In the genomic region with DNA sequence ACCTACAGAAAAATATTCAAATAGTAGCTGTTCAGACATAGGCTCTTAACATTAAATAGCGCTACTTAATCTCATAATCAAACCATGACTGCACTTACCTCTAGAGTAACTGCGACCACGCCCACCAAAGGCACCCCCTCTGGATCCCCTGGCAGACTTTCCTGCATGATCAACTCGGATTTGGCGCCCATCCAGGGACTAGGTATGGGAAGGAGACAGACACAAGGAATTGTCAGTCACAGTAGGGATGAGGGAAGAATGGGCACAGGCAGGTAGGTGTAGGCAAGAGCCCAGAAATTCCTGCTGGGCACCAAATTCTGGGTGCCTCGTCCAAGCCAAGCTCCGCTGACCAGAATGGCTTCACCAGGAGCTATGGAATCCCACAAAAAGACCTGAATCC, we compare ENCODE assay signal across 8 mouse cellular contexts. TPM values are rescaled to one million over a fixed set of nuclear protein-coding genes. Genes with fewer than 3 reads are reported as not detected.
DNase-seq lines count a peak whose midpoint lies in the region; ATAC-seq lines count a peak whose summit lies in the region.

No protein-coding gene starts in this region.

- peak overlapping the region; percentile 82 for H3K4me2 ChIP-seq in liver, embryonic 11.5 days
- peak overlapping the region; percentile 65 for H3K4me2 ChIP-seq in hindbrain, embryonic 15.5 days
- peak overlapping the region; percentile 70 for H3K4me2 ChIP-seq in midbrain, embryonic 11.5 days

- no peaks in the 10 kb centered on the region for H3K4me1 ChIP-seq in liver, embryonic 11.5 days (replicated peaks; ENCODE audit: control insufficient read depth, insufficient read depth, low read length)
- peaks cover 12% of the 10 kb centered on the region for H3K4me1 ChIP-seq in hindbrain, embryonic 15.5 days (replicated peaks)
- peaks cover 7% of the 10 kb centered on the region for H3K4me1 ChIP-seq in midbrain, embryonic 11.5 days (ENCODE audit: control insufficient read depth, insufficient read depth, low read length)

- ATAC-seq in liver, embryonic 11.5 days (replicated peaks; ENCODE audit: low FRiP score), result no peak
- no peak for ATAC-seq in hindbrain, embryonic 15.5 days (ENCODE audit: low FRiP score, low read depth)
- no peak for ATAC-seq in midbrain, embryonic 11.5 days (ENCODE audit: low FRiP score)
- no peak for ATAC-seq in frontal cortex, adult (ENCODE audit: low TSS enrichment)

- peak overlapping the region; percentile 70 for H3K4me3 ChIP-seq in liver, embryonic 11.5 days (ENCODE audit: low read depth, low read length)
- peak overlapping the region; percentile 66 for H3K4me3 ChIP-seq in hindbrain, embryonic 15.5 days
- H3K4me3 ChIP-seq in midbrain, embryonic 11.5 days (ENCODE audit: low read depth, low read length), result peak overlapping the region; percentile 57

- no peak for DNase-seq in liver, embryonic 11.5 days (ENCODE audit: low spot score)
- no peak for DNase-seq in liver
- DNase-seq in cerebellum, postnatal 25 days, result peak; percentile 25 to 50
- DNase-seq in midbrain, embryonic 11.5 days (ENCODE audit: low spot score, missing footprints), result no peak
- DNase-seq in embryo, embryonic 10.5 days (ENCODE audit: low spot score), result no peak
- DNase-seq in retina, embryonic 14.5 days (ENCODE audit: low spot score), result no peak

- 64% methylated on average over 7 of the region's 7 CpGs for WGBS in liver, embryonic 11.5 days
- 79% methylated on average over 7 of the region's 7 CpGs for WGBS in hindbrain, embryonic 15.5 days
- 75% methylated on average over 7 of the region's 7 CpGs for WGBS in midbrain, embryonic 11.5 days

- no peaks in the 10 kb centered on the region for H3K9me3 ChIP-seq in liver, embryonic 11.5 days (ENCODE audit: control insufficient read depth, low read length)
- H3K9me3 ChIP-seq in hindbrain, embryonic 15.5 days, result no peaks in the 10 kb centered on the region
- no peaks in the 10 kb centered on the region for H3K9me3 ChIP-seq in midbrain, embryonic 11.5 days (ENCODE audit: control insufficient read depth, low read length)

- H3K36me3 ChIP-seq in liver, embryonic 11.5 days (ENCODE audit: control insufficient read depth, insufficient read depth, low read length), result peaks cover 23% of the 10 kb centered on the region
- peaks cover 20% of the 10 kb centered on the region for H3K36me3 ChIP-seq in hindbrain, embryonic 15.5 days
- peaks cover 8% of the 10 kb centered on the region for H3K36me3 ChIP-seq in midbrain, embryonic 11.5 days (ENCODE audit: control insufficient read depth, insufficient read depth, low read length)

- peak overlapping the region; percentile 90 for H3K9ac ChIP-seq in liver, embryonic 11.5 days (ENCODE audit: low read depth, low read length)
- no peak overlapping the region for H3K9ac ChIP-seq in hindbrain, embryonic 15.5 days
- H3K9ac ChIP-seq in midbrain, embryonic 11.5 days (ENCODE audit: low read length), result peak overlapping the region; percentile 92; the same call in 1 of the 2 replicates

- H3K27ac ChIP-seq in liver, embryonic 11.5 days (ENCODE audit: low read depth, low read length), result peak overlapping the region; percentile 96
- H3K27ac ChIP-seq in hindbrain, embryonic 15.5 days (replicated peaks), result no peak overlapping the region
- H3K27ac ChIP-seq in midbrain, embryonic 11.5 days (ENCODE audit: low read depth, low read length), result no peak overlapping the region

- H3K27me3 ChIP-seq in liver, embryonic 11.5 days (replicated peaks; ENCODE audit: control insufficient read depth, insufficient read depth, low read length), result no peaks in the 10 kb centered on the region
- H3K27me3 ChIP-seq in hindbrain, embryonic 15.5 days, result no peaks in the 10 kb centered on the region
- no peaks in the 10 kb centered on the region for H3K27me3 ChIP-seq in midbrain, embryonic 11.5 days (ENCODE audit: control insufficient read depth, insufficient read depth, low read length)

RNA-seq across cellular contexts. Expression of a gene that starts 1.9 kb away (rescaled TPM):
- polyA plus RNA-seq in liver, embryonic 11.5 days (2014; fragmentation: Nextera tagmentation; extraction: Ambion mirVana), result 469 and 471 TPM in 2 replicates
- polyA plus RNA-seq in hindbrain, embryonic 15.5 days (2015; fragmentation: Nextera tagmentation; extraction: Ambion mirVana), result 289 and 303 TPM in 2 replicates
- polyA plus RNA-seq in midbrain, embryonic 11.5 days (2014; fragmentation: Nextera tagmentation; extraction: Ambion mirVana), result 439 and 458 TPM in 2 replicates

RNA-seq across cellular contexts. Expression of a gene that starts 11.1 kb away (rescaled TPM):
- polyA plus RNA-seq in liver, embryonic 11.5 days (2014; fragmentation: Nextera tagmentation; extraction: Ambion mirVana), result 15.9 and 17.7 TPM in 2 replicates
- 60.2 and 65.5 TPM in 2 replicates for polyA plus RNA-seq in hindbrain, embryonic 15.5 days (2015; fragmentation: Nextera tagmentation; extraction: Ambion mirVana)
- 21.9 and 23.4 TPM in 2 replicates for polyA plus RNA-seq in midbrain, embryonic 11.5 days (2014; fragmentation: Nextera tagmentation; extraction: Ambion mirVana)

RNA-seq across cellular contexts. Expression of a gene that starts 32.2 kb away (rescaled TPM):
- 10.5 and 11.1 TPM in 2 replicates for polyA plus RNA-seq in liver, embryonic 11.5 days (2014; fragmentation: Nextera tagmentation; extraction: Ambion mirVana)
- polyA plus RNA-seq in hindbrain, embryonic 15.5 days (2015; fragmentation: Nextera tagmentation; extraction: Ambion mirVana), result 22.7 and 25.7 TPM in 2 replicates
- polyA plus RNA-seq in midbrain, embryonic 11.5 days (2014; fragmentation: Nextera tagmentation; extraction: Ambion mirVana), result 11.5 and 11.6 TPM in 2 replicates

RNA-seq across cellular contexts. Expression of a gene that starts 49.6 kb away (rescaled TPM):
- 54.7 and 55.6 TPM in 2 replicates for polyA plus RNA-seq in liver, embryonic 11.5 days (2014; fragmentation: Nextera tagmentation; extraction: Ambion mirVana)
- polyA plus RNA-seq in hindbrain, embryonic 15.5 days (2015; fragmentation: Nextera tagmentation; extraction: Ambion mirVana), result 29.9 and 32.9 TPM in 2 replicates
- polyA plus RNA-seq in midbrain, embryonic 11.5 days (2014; fragmentation: Nextera tagmentation; extraction: Ambion mirVana), result 32.0 and 36.1 TPM in 2 replicates

RNA-seq across cellular contexts. Expression of a gene that starts 53.5 kb away (rescaled TPM):
- polyA plus RNA-seq in liver, embryonic 11.5 days (2014; fragmentation: Nextera tagmentation; extraction: Ambion mirVana), result 6.5 and 6.7 TPM in 2 replicates
- polyA plus RNA-seq in hindbrain, embryonic 15.5 days (2015; fragmentation: Nextera tagmentation; extraction: Ambion mirVana), result 0.07 and 0.13 TPM in 2 replicates
- polyA plus RNA-seq in midbrain, embryonic 11.5 days (2014; fragmentation: Nextera tagmentation; extraction: Ambion mirVana), result 0.26 and 0.34 TPM in 2 replicates

Comparison
In these comparisons a context has a peak if more than half of its experiments do, and no peak if none do; other contexts are left out.
1. DNase-seq: peak in cerebellum, postnatal 25 days (2 of 2); none in liver, embryonic 11.5 days (single experiment), liver (single experiment), midbrain, embryonic 11.5 days (single experiment), embryo, embryonic 10.5 days (single experiment) and retina, embryonic 14.5 days (single experiment).
2. Peak in every context shown above with its lines, with median percentiles within 50 percentile points of each other: H3K4me2 ChIP-seq and H3K4me3 ChIP-seq.